Mouse (Mus musculus) heart, postnatal 36 days (tissue): ENCODE data around the gene Dhtkd1. TPM values are rescaled to one million over a fixed set of nuclear protein-coding genes. Genes with fewer than 3 reads are reported as not detected.
A peak's percentile ranks its signal among the peaks of the same experiment; 100 is the strongest.

Experiments used
- DNase-seq, 2 experiments: peaks; one replicate each; pipeline ENCODE4 v3.0.0; 2021 to 2022
- intact Hi-C: fragments of 180-260 bp; cut with DNase I; formaldehyde crosslinking; loops from one replicate; pipeline ENCODE4 v1.15.1; 2025
- total RNA-seq, 2 experiments: library from RNA; stranded (reverse); gene quantifications; 2 replicates each; pipeline ENCODE4 v1.2.3; 2021

The Dhtkd1 gene
- total RNA-seq, 2 experiments from 2014 or later, result 2.8 to 6.7 TPM

DNA sequence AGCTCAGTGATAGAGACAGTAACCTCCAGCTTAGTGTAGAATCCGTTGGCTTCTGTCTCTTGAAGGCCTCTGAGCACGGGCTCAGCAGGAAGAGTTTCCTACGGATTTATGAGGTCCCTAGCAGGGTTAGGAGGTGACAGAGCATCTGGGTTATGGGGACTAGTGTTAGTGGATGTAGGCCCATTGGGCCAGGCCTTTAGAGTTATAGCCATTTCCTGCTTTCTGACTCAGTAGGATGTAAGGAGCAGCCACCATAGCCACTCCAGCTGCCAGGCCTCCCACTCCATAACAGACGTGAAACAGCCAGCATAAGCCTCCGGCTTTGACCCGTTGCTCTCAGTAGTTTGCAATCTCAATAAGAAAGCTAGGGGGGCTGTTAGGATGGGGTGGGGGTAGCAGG lies 6.5 kb downstream of the Dhtkd1 start:
- no peak for DNase-seq
- intact Hi-C loops, result no loop called here

- no peak for DNase-seq
- intact Hi-C loops, result no loop called here
These were observed 7.7 kb downstream of the Dhtkd1 start for GRCm38 (mm10) chr2:5934936-5935335.

DNA sequence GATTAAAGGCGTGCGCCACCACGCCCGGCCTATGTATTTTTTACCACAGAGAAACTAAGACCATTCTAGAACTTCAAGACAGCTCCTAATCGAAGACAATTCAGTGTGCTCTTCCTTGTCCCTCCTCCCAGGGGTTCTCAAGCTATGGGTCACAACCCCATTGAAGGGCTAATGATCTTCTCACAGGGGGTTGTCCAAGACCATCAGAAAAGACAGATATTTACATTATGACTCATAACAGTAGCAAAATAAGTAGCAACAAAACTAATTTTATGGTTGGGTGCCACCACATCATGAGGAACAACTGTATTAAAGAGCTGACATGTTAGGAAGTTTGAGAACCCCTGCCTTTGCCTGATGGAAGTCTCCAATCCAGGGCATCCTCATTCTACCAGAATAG lies 10.7 kb downstream of the Dhtkd1 start:
- intact Hi-C loops, result no loop called here

GRCm38 (mm10) chr2:5930291-5931054 lies 12.1 kb downstream of the Dhtkd1 start:
- intact Hi-C loops, result no loop called here
- DNase-seq, result no peak

More for the DNA sequence above, 10.7 kb downstream of the Dhtkd1 start:
- DNase-seq, result no peak

- intact Hi-C loops, result no loop called here
- no peak for DNase-seq
These were observed 12.8 kb downstream of the Dhtkd1 start for GRCm38 (mm10) chr2:5929793-5930192.

DNA sequence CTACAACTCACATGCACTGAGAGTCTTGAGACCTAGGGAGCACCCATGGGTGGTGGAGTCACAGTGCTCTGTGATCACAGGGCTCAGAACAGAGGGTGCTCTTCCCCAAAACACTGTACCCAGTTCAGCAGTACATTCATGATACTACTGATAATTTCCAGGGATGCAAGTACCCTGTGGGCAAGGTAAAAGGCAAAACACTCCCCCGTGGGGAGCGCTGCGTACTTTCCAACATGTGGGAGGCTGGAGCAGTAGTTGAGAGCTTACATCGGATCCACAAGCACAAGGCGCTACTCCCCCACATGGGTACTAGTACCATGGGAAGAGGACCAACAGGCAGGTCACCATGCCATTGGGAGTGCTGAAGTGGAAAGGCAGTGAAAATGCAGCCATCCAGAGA lies 15.1 kb downstream of the Dhtkd1 start:
- intact Hi-C loops, result no loop called here
- no peak for DNase-seq

- intact Hi-C loops, result no loop called here
These were observed 18.8 kb downstream of the Dhtkd1 start for GRCm38 (mm10) chr2:5923786-5924185.

DNA sequence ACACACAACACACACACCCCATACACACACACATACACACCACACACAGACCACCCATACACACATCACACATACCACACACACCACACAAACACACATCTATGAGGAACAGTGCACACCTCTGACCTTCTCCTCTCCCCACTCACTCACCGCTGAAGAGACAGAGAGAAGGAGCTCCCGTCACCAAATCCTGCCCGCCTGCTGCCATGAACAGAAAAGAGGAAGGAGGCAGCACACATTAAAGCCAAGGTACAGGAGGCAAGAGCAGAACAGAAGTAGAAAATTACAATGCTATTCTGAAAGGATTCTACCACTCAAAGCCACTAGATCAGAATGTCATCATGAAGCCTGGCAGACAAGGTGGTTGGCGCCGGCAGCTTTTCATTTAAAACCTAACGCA lies 19.8 kb downstream of the Dhtkd1 start:
- intact Hi-C loops, result no loop called here
- no peak for DNase-seq

More at GRCm38 (mm10) chr2:5923786-5924185, 18.8 kb downstream of the Dhtkd1 start:
- no peak for DNase-seq

DNA sequence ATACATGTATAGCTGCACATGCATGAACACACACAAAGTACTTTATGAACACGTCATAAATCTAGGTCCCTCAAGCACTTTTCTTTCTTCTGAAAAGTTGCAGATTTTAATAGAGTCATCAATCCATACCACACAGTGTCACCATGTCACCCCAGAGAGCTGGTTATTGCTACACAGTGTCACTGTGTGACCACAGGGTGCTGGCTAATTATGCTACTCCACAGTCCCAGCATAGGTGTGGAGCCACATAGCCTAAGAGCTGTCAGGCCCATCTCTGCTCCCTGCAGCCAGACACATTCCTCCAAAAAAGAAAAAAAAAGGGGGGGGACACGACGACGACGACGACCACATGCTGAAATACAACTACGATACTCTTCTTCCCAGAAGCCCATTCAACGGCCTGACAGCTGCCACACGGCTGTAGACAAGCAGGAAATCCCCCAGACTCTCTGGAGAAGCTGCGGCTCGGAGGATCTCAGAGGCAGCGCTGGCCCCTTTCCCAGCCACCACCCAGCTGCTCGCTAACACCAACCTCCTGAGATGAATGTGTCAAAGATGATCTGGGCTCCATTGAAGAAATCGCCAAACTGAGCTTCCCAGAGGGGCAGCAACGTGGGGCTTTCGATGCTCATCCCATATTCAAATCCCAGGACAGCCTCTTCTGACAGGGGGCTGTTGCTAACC lies 31.2 kb downstream of the Dhtkd1 start:
- no peak for DNase-seq
- intact Hi-C loops, result no loop called here

- peak; percentile 13 to 51 for DNase-seq
- intact Hi-C loops, result no loop called here
These were observed 36.0 kb downstream of the Dhtkd1 start for GRCm38 (mm10) chr2:5906625-5907024.

- intact Hi-C loops, result no loop called here
- no peak for DNase-seq
These were observed 36.5 kb downstream of the Dhtkd1 start for GRCm38 (mm10) chr2:5906092-5906491.

- intact Hi-C loops, result no loop called here
- DNase-seq, result no peak
These were observed 42.4 kb downstream of the Dhtkd1 start for GRCm38 (mm10) chr2:5900145-5900544.

DNA sequence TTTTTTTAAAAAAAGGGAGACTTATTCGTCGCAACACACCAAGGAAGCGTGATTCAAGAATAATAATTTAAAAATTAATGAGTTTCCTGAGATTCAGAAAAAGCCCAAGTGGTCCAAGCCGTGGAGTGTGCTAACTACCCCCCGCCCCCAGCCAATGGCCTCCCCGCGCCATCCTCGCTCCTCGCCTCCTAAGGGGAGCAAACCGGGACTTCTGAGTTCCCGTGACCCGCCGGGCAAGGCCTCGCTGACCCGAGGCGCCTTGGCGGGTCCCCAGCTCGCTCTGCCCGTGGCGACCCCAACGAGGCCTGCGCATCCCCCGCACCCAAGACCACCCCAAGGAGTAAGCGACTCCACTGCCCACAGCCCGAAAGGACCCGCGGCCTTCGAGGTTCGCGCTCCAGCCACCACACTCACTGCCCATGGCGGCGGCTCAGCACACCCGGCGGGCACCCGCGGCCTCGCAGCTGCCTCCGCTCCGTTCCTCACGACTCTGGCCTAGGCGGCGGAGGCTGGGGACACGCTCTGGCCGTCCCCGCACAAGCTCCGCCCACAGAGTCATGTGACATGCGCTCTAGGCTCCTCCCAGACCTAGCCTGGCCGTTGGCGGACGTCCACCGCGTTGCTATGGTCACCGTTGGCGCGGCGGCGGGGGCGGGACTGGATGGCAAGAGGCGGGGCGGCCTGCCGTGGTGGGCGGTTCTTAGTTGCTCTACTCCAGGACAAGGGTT lies 47.6 kb downstream of the Dhtkd1 start, which contains the start of gene Sec61a2:
Gene Sec61a2, minus strand, starts transcription at position 590 of the 728 bp plus-strand sequence.
- peak; percentile 100 for DNase-seq
- intact Hi-C loops, result loop anchor here (2.0 kb wide), 1 partner anchor 50 kb away; the partner anchor contains the start of genes Cdc123 and Nudt5

DNA sequence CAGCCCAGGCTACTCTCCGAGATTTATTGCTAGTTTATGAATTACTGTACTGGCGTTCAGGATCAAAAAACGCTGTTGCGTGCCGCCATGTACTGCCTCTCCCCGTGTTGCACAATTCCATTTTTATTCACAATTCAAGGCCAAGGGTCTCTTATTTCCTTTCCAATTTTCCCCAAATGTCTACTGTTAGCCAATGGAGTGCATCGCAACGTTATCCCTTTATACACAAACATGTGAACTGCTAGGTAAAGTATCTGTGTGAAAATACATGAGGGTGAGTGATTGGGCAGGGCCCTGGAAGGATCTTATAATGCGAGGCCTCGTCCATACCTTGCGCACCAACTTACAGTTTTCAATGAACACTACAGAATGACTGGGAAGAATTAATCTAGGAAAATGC lies 48.3 kb downstream of the Dhtkd1 start:
- intact Hi-C loops, result loop anchor here (2.0 kb wide), 1 partner anchor 49 kb away; the partner anchor contains the start of genes Cdc123 and Nudt5
- peak in 1 of 2 experiments; percentile 7 for DNase-seq

DNA sequence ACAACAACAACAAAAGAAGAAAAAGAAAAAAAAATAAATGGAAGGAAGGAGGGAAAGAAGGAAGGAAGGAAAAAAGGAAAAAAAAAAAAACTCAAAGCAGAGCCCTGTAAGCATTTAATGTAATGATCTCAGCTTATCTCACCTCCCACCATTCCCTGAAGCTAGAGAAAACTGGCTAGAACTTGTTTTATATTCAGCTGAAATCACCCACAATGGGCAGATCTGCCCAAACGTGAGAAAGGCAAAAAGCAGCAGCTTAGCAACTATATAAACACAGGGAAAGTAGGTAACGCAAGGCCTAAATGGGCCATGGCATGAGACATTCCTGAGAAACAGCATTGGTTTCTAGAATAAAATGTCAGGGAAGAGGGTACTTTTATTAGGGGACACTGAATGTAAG lies 53.2 kb downstream of the Dhtkd1 start:
- intact Hi-C loops, result no loop called here
- no peak for DNase-seq

DNA sequence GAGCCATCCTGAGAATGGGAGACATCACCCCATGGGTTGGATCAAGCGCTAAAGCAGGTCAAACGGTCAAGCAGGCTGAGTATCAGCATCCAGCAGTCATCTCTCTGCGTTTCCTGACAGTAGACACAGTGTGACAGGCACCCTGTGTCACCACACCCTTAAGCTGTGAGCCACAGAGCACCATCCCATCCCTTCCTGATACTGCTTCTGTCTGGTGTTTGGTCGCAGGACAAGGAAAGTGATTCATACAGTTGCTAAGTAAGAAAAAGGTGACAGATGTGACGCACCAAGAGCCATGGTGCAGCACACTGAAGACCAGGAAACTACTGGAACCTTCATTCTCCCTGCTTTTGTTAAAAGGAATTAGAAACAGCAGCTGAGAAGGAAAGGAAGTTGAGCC lies 53.7 kb downstream of the Dhtkd1 start:
- intact Hi-C loops, result no loop called here
- DNase-seq, result no peak

GRCm38 (mm10) chr2:5877446-5877845 lies 65.1 kb downstream of the Dhtkd1 start:
- intact Hi-C loops, result no loop called here

DNA sequence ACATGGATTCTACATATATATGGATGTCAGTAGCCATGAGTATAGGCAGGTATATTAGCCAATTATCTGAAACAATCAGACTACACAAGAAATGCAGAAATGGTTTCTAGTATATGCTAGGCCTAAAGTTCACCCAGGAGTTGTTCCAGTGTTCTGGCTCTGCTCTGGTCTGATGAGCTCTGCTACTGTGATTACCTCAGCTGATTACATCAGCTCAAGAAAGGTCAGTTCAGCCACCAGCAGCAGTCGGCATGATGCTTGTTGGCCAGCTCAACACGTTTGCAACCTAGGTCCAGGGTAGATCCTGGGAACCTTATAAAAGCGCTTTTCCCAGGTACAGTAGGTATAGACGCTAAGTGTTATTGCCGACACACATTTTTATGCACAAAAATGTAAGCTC lies 72.8 kb downstream of the Dhtkd1 start:
- intact Hi-C loops, result no loop called here
- no peak for DNase-seq

More at GRCm38 (mm10) chr2:5877446-5877845, 65.1 kb downstream of the Dhtkd1 start:
- DNase-seq, result no peak

- DNase-seq, result no peak
- intact Hi-C loops, result no loop called here
These were observed 74.9 kb downstream of the Dhtkd1 start for GRCm38 (mm10) chr2:5867681-5868080.

DNA sequence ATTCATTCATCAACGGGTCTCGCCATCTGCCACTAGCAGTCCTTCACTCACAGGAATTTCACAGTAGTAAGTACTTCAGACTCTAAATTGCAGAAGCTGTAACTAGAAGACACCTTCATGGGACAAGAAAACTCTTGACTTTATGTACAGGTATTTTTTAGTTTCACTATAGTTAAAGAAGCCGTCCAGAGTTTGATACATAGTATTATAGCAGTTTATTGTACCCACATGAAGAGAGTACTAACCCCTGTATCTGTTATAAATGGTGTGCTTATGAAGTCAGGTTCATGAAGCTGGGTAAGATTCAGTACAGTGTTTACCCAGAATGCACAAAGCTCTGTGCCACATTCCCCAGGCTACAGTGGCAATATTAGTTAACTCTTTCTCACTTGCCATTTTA lies 79.8 kb downstream of the Dhtkd1 start, which contains the start of gene Gm13199:
Gene Gm13199, minus strand, starts transcription at position 101 of the 400 bp plus-strand sequence.
- intact Hi-C loops, result no loop called here
- no peak for DNase-seq

GRCm38 (mm10) chr2:5851866-5852265 lies 90.7 kb downstream of the Dhtkd1 start:
- intact Hi-C loops, result no loop called here
- no peak for DNase-seq
